Mouse (Mus musculus) R1 (cell line): ENCODE results near the gene Rheb.
"Not testable (repeated sequence)": the region's sequence is repeated elsewhere in the genome, so short reads cannot be mapped to it uniquely, and the experiment has no call there.

Source experiments
- DNase-seq: peaks from one replicate; pipeline ENCODE4 v3.0.0-alpha.2; 2018; ENCODE audit warnings: low read depth, low spot score

Gene Rheb

DNA sequence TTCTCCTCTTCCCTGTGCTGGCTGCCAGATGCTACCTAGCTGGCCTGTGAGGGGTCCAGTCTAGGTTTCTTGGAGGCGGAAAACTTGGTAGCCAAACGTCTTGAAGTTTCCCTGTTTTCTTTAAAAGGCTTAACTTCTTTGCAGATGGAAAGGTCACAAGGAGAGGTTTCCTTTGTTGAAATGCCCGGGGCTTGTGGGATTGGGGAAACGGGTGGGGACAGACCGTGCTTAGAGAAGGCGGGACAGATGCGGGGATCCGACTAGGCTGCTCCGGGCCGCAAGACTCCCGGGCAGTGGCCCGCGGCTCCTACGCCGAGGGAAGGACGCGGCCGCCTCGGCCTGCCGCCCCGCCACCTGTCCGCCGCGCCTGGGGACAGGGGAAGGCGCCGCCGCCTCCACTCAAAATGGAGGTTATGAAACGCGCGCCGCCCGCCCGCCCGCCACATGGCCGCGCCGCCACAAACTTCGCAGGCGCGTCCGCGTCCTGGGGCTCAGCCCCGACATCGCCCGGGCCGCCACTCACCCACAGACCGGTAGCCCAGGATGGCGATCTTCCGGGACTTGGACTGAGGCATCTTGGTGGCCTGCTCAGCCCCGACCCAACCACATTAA lies 656 bp downstream of the Rheb start:
- peak; percentile 49 for DNase-seq

DNA sequence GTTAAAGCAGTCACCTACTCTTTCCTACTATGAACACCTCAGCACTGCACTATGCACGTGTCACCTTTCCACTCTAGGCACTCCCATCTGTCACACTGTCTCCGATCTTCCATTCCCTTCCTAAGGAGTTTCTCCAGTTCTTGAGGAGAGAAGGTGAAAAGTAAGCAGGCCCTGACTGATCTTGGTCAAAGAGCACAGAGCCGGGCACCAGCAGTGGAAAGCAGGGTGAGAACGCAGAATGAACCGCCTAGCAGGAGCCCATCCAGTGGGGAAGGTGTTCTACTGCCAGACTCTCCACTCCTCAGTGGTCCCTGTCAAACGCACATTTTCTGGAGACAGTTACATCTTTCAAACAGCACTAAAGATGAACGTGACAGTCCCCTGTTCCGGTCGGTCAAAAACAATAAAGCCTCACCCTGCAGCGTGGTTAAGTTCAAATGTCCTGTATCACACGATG lies 1.4 kb downstream of the Rheb start:
- no peak for DNase-seq

DNA sequence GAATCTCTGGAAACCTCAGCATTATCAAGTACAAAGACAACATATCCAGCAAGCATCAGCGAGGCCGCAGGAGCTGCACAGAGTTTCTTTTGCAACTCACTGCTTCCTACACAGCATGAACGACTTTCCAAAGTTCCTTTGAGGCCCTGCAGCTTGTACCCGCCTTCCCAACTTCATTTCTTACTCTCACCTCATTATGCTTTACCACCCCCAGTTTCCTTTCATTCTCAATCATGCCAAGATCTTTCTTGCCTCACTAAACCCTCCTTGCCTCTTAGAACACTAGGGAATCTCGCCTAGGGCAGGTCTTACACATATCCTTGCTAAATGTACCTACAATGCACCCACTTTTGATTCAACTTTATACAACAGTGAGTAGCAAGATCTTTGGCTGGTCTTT lies 7.9 kb downstream of the Rheb start:
- DNase-seq, result no peak

DNA sequence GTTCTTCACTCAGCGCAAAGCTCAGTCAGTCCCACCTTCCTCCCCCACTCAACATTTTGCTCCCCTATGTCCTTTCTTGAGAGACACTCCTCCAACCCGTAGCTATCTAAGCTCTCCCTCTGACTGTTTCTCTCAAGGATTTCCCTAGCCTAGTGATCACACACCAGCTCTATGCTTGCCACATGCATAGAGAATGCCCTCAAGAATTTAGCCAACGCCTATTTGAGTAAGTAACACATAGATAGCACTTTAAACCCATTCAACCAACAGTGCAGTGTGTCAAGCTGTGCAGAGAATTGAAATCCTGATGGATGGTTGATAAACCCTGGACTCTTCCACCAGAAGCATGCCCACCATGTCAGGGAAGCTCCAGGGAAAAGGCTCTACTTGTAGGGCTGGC lies 10.5 kb downstream of the Rheb start:
- peak; percentile 48 for DNase-seq

DNA sequence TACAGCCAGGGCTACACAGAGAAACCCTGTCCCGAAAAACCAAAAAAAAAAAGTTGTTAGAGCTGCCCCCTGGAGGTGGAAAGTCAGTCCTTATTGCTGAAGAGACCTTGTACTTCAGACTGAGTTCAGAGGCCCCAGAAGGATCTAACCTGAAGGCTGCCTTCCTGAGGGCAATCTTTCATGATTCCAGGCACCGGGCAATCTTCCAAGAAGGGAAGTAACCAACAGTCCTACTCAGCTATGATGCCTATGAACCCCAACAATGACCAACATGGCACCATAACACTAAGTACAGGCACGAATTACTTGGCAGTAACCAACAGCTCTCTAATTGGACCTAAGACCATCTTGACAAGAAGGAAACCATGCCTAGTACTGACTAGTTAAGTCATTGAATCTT lies 14.0 kb downstream of the Rheb start:
- DNase-seq, result peak; percentile 16

DNA sequence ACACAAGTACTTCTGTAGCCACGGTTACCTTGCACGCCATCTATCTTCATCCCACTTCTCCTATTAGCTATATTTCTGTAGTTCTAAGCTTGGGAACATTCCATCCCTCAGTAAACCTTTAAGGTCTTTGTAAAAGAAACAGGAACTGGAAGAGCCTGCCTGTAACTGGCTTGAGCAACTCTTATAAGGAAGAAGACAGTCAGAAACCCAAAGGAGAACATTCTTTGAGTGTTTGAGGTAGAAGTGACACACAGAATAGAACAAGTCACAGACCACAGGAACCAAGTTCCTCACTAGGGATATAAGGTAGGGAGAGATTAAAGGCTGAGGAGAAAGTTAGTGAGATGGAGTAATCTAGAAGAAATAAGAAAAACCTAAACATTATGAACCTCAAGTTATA lies 15.3 kb downstream of the Rheb start:
- DNase-seq, result no peak

DNA sequence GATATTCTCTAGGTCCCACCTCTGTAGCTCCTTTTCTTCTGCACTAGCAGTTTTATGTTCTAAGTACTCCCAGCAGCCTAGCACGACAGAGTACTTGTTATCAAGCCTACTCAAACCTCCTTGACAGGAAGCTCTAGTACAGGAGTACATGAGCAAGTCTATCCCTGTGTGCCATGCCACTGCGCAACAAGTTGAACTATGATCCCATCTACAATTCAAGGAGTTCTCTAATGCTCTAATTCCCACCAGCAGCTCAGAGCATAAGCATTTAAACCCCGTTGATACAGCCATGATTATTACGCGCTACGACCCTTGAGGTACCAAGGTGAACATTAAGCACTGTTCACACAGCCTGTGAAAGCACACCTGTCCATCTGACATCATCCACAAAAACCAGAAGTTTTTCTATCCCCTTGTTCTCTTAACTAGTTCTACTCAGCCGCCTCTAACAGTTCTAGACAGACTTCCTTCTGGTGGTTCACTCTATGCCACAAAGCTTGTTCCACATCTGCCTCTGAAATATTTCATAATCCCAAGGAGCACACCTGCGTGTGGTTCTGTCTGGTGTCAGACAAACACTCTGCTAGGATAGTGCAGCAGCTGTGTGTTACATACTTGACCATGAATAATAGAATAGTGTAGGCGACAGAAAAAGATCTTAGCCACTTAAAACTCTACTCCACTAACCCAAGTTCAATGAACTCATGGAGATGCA lies 16.2 kb downstream of the Rheb start:
- no peak for DNase-seq

DNA sequence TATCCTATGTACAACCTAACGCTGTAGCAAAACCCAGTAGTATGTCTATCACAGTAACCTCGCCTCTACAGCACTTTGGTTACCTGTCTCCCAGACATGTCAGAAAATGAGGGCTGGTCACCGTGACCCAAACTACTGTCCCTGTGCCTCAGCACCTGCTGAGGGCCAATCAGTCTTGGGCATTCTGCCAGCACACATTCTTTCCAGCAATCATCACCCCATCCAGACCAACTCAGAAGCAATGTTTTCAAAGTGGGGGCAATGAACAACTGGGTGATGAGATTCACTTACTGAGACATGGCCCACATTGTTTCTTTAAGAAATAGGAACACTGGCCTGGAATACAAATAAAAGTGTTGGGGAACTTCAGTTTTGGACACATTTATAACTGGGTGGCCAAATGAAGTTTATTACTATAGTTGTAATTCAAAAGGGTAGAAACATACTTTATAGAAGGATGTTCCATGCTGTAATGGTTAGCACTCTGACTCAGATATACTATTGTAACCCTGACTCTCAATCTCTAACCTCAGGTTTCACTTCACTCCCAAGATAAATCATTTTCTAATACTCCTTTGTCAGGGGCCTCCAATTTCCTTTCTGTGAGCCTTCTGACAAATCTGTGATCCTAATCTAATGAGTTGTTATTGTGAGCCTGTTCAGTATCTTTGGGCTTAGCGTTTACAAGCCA lies 16.9 kb downstream of the Rheb start:
- no peak for DNase-seq

DNA sequence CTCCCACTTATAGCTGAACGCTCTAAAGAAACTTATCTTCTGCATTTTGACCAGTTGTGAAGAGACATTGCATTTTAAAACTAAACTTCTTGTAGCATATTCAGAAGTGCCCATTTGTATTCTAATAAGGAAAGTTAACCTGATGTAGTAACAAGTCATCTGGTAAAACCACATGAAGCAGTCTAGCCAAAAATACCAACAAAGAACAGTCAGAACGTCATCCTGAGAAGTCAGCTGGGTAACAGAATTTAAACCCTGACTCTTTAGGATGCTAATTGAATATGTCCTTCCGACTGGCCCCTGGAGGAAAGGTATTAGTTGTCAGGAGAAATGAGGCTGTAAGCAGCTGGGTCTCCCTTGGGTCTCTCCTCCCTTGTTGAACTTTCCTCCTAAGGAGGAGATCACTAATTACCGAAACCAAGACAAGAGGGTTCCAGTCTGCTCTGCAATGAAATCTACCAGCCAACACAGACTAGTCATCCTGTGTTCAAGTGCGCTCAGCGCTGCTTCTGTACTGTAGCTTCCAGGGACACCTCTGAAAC lies 18.5 kb downstream of the Rheb start:
- no peak for DNase-seq

DNA sequence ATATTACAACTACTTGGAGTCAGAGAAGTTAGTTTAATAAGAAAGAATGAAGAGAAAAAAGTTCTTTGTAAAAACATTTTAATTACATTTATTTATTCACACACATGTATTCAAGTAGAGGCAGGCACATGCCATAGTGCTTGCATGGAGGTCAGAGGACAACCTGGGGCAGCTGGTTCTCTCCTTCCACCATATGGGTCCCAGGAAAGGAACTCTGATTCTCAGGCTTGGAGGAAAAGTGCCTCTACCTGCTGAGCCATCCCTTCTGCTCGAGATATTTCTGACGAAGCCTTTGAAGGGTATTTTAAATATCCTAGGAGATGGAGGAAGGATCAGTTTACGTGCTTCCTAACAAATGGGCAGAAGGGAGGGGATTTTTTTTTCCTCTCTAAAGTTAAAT lies 19.6 kb downstream of the Rheb start:
- no peak for DNase-seq

DNA sequence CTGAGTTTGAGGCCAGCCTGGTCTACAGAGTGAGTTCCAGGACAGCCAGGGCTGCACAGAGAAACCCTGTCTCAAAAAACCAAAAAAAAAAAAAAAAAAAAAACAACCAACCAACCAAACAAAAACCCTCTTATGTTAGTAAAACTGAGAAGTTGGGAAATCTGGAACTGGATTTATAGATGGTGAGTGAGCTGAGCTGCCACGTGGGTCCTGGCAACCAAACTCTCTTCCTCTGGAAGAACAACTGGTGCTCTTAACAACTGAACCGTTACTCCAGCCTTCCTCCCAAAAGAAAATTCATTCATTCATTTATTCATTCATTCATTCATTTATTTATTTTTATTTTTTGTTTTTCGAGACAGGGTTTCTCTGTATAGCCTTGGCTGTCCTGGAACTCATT lies 20.2 kb downstream of the Rheb start:
- DNase-seq, result not testable (repeated sequence)

DNA sequence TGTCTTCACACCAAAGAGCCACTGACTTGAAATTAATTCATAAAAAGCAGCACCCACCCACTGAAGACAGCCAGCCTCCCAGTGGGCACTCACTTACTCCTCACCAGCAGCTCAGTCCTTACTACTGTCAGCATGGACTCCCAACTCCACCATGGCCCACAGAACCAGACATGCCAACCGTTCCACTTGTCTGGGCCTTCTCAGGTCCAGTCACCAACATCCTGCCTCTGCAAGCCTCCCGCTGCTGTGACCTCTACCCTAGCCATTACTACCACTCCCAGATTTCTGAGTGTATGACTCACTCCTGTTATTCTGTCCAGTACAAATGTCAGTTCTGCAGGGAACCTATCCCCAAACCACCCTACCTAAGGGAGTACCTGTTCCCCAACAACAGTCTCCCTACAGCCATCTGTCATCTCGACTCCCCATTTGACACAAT lies 21.0 kb downstream of the Rheb start:
- DNase-seq, result peak; percentile 46

DNA sequence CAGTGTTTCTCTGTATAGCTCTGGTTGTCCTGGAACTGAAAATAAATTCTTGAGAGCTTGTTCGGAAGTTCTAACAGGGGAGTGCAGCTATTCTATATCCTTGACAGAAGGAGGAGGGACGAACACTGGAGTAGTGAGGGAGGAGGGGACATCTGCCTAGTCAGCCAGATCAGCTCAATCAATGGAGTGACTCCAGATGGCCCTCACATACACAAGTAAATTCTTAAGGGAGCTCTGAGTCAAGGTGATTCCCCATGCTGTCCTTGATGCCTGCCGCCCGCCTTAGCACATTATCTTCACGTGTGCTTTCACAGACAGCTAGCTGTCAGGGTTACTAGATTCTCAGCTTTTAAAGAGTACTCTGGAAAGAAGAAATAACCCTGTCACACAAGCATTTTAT lies 21.8 kb downstream of the Rheb start:
- DNase-seq, result peak; percentile 15

DNA sequence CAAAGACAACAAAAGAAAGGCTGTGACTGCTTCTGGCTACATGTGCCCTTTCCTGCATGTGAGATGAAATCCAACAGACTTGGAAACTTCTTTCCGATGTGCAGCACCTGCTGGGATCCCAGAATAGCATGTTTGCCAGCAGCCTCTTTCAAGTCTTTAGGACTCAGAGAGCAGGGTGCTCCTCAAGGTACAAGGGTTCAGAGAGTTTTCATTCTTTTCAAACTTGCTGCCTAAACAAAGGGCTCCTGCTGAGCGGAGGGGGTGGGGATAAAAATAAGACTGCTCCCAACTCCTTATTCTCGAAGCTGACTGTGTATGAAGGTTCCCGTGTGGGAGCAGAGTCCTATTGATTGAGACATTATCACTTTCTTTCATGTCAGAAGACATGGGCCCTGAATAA lies 25.2 kb downstream of the Rheb start:
- DNase-seq, result peak; percentile 69

DNA sequence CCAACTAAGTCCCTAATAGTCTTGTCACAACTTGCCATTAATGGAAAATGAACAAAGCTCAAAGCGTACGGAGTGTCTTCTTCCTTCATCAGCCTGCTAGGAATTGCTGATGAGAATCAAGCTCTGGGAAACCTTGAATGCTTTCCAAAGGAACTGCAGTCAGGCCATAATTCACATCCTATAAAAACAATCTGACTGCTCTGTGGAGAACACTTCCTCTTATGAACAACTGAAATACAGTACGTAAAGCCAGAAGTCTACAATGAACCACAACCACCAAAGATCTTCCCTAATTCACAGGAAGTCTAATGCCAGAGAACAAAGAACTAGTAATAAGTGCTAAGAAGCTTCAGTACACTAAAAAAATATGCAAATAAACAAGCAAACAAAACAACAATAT lies 28.5 kb downstream of the Rheb start:
- no peak for DNase-seq

DNA sequence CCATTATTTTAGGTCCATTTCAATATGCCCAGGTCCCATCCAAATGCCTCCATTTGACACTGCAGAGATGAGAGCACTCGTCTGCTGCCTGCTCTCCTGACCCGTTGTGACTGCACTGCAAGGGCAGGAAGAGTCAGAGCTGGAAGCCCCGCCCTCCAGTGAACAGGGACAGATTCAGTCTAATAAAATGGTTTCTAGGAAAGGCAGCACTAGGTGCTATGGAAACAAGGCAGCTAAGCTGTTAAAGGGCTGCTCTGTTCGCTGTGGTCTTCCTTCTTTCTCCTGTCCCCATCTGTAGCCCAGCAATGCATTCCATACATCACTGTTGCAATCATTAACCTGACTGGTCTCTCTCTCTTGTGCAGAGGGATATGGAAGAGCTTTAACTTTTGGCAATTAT lies 29.4 kb downstream of the Rheb start:
- DNase-seq, result no peak

DNA sequence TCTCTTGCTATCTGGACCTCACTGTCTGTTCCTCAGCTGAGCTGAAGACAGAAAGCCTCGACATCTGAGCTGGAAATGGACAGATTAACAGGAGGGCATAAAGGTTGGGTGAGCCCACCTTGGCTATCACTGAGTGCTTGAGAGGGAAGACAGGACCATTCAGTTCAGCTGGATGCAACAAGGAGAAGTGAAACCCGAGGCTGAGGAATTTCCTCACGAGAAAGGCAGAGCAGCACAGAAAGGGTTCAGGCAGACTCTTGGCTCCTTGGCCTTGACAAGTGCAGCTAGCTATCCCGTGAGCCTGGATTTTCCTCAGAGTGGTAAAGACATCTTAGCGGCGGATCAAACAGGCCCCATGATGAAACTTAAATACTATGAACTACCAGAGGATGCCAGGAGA lies 37.2 kb downstream of the Rheb start:
- DNase-seq, result no peak

DNA sequence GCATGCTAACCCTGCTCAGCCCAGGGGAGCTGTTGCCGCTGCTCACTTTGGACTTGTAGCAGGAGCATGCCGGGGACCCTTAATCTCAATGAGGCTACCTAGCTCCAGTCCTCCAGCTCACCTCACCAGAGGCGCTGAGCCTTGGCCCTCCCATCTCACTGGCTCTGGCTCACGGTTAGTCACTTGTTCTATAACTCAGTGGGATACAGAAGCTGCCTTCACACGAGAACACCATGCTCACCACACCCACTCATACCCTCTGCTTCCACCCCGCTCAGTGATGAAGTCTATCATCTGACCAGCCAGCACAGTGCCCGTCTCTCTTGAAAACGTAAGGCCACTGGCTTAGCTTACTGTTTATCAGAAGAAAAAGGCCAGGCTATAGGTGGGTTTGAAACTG lies 37.8 kb downstream of the Rheb start:
- DNase-seq, result no peak

DNA sequence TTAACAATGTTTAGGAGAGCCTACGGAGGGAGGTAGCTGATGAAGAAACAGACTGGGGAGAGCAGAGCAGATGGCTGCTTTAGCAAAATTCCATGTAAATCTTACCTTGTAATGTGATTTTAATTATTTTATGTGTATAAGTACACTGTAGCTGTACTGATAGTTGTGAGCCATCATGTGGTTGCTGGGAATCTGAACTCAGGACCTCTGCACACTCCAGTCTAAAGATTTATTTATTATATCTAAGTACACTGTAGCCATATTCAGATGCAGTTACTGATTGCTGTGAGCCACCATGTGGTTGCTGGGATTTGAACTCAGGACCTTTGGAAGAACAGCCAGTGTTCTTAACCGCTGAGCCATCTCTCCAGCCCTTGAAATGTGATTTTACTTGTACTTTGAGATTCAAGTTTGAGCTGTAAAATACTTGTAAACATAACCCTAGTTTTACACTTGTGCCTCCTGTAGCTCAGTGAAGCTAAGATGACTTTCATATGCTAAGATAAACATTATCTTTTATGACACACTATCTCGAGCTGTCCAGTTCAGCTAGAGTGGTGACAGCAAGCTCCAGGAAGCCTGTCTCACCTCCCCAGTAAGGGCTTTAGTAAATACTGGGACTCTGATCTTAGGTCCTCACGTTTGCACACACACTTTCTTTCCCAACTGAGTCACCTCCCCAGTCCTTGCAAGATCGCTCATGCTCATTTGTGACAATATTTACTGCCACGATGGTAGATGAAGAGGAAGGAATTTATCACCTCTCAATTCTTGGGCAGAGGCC lies 40.4 kb downstream of the Rheb start:
- DNase-seq, result no peak

DNA sequence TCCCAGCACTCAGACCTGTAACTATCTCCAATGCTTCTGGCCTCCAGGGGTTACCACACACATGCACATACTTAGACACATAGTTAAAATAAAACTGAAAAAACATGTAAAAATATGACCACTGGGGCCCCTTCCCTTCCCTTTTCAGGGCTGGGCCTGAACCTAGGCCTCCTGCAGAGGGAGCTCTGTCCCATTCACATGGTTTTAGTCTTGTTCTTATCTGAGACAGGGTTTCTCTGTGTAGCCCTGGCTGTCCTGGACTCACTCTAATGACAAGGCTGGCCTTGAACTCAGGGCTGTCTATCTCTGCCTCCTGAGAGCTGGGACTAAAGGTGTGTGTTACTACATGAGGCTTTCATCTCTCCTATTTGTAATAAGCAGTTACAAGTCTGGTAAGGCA lies 42.0 kb downstream of the Rheb start:
- peak; percentile 34 for DNase-seq

DNA sequence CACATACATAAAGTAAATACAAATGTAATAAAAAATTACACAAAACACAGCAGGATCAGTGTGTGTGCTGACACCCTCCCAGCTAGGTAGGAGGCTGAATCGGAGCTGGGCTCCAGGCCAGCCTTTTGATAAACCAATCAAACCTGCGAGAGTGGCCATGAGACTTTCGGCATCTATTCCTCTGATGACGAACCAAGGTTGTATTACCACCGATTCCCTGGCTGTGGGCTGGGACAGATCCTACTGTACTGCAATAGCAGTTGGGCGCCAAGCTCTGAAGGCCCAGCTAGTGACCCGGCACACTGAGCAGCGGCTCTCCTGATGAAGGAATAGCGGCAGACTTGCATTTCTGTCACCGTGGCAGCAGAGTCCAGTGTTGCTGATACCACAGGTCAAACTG lies 43.8 kb downstream of the Rheb start:
- DNase-seq, result no peak

DNA sequence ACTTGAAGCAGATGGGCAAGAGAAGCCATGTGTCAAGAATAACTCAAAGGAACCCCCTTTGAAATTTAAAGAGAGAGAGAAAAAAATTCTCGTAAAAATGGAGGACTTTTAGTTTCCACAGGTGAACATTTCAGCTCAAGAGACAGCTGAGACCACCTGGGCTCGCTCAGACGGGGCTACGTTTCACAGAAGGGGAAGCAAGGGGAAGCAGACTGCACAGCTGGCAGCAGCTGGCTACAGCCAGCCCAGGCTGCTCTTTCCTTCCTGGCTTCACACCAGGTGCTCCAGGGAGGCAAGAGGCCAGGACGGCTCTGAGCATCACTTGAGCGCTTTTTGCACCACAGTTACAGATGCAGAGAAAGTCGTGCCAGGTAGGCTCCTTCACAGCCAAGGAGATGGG lies 44.6 kb downstream of the Rheb start:
- no peak for DNase-seq
